Mouse (Mus musculus): ENCODE data around the gene Hist1h2br.

DNA sequence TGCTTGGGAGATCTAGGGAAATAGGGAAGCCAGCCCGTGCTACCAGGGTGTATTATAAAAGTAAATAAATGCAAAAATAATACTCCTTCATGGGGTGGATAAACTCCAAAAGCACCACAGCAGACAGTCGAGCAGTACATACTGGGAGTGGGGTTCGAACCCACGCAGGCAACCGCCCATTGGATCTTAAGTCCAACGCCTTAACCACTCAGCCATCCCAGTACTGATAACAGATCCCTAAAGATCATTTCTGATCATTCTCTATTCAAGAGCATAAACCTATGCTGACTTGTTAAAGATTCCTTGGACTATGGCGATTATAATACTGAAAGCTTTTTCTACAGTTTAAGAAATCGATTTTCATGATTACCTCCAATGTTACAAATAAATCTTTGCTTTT, 14.3 kb downstream of the Hist1h2br start:
- no peak for TF ChIP-seq POLR2A (IDR thresholded peaks at IDR 0.05; ENCODE audit: borderline replicate concordance, insufficient read depth, low read length)
- no peak for TF ChIP-seq CTCF (IDR thresholded peaks at IDR 0.05; ENCODE audit: borderline replicate concordance, insufficient read depth, low read depth, low read length)

Data from cerebellum, adult 2 months (tissue).